Mouse (Mus musculus): Measurements from ENCODE around the gene Rcc2. TPM values are rescaled to one million over a fixed set of nuclear protein-coding genes. Genes with fewer than 3 reads are reported as not detected.

Rcc2 gene
- polyA plus RNA-seq, 1 experiment from 2014 or later: 17.0 TPM

DNA sequence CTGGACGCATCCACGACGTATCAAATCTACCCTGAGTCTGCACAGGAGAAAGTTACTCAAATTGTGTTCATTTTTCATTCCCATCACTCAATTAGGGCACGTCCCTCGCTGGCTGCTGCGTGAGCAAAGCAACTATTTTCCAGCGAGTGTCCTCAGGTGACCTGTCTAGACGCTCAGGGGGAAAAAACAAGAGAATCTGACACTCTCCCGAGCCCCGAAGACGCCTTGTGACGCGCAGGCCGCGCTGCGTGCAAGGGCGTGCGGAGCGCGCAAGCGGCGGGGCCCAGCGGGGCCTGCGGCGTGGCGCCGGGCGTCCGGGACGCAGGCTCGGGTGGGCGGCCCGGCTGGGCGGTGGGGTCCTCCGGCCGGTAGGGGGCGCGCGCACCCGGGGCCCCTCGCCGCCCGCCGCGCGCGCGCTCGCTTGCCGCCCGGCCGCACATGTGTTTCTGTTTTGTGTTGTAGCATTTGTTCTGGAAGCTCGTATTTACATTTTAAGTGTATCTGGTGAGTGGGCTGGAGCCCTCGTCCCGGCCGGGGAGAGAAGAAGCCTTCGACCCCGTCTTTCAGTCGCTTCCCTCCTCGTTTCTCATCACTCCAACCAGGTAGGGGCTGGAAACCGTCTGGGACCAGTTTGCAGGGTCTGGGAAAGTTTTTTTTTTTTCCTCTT lies 841 bp downstream of the Rcc2 start:
- ATAC-seq (peak; percentile 82), DNase-seq (ENCODE audit: low spot score) (peak; percentile 86)
- TF ChIP-seq CTCF (IDR thresholded peaks at IDR 0.05) (peak; percentile 23; the same call in 1 of the 2 replicates), EP300 (IDR thresholded peaks at IDR 0.05) (no peak)
- H3K27me3 ChIP-seq (replicated peaks; ENCODE audit: insufficient read depth, low read length): no peaks in the 10 kb centered on the region
- under 1% methylated on average over 55 of the region's 61 CpGs for WGBS
- no peaks in the 10 kb centered on the region for H3K36me3 ChIP-seq (ENCODE audit: insufficient read depth, low read length)
- no peaks in the 10 kb centered on the region for H3K9me3 ChIP-seq (ENCODE audit: low read length)
- peak overlapping the region; percentile 79; the same call in 1 of the 2 replicates for H3K9ac ChIP-seq (replicated peaks; ENCODE audit: low read depth)
- peak overlapping the region; percentile 87 for H3K27ac ChIP-seq (ENCODE audit: low read length)
- peak overlapping the region; percentile 79 for H3K4me2 ChIP-seq (replicated peaks; ENCODE audit: low read depth, low read length)
- 0 out of 2 replicates have a peak, but pooled peaks cover 5% of the 10 kb centered on the region for H3K4me1 ChIP-seq (ENCODE audit: insufficient read depth, low read depth, low read length)
- peak overlapping the region; percentile 85 for H3K4me3 ChIP-seq (ENCODE audit: low read depth, low read length)

DNA sequence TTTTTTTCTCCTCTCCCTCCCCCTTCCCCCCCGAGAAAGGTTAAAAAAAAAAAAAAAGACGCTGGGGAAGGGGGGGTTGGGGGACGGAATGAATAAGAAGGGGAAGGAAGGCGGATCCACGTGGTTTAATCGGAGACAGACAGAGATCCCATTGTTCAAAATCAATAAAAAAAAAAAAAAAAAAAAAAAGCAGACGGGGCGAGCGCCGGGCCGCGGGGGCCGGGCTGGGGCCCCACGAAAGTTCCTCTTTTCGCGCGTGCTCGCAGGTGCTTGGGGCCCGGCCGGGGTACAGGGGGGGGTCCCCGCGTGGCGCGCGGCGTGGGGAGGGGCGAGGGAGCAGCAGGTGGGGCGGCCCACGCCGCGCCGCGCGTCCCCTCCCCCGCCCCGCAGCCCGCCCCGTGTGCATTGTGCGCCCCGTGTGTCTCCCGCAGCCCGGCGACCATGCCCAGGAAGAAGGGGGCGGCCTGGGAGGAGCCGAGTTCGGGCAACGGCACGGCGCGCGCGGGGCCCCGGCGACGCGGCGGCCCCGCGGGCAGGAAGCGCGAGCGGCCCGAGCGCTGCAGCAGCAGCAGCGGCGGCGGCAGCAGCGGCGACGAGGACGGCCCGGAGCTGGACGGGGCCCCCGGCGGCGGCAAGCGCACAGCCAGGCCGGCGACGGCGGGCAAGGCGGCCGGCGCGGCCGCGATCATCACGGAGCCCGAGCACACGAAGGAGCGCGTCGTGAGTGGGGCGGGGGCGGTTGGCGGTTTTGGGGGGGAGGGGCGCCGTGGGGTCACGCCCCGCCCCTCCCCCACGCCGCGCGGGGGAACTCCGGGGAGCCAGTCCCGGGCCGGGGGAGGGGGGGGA lies 1.6 kb downstream of the Rcc2 start:
- H3K4me2 ChIP-seq (replicated peaks; ENCODE audit: low read depth, low read length): peak overlapping the region; percentile 79
- H3K27ac ChIP-seq (ENCODE audit: low read length): peak overlapping the region; percentile 87
- peak overlapping the region; percentile 79 for H3K9ac ChIP-seq (replicated peaks; ENCODE audit: low read depth)
- H3K4me3 ChIP-seq (ENCODE audit: low read depth, low read length): peak overlapping the region; percentile 85
- DNase-seq (ENCODE audit: low spot score) (no peak), ATAC-seq (peak; percentile 9)
- no peaks in the 10 kb centered on the region for H3K9me3 ChIP-seq (ENCODE audit: low read length)
- TF ChIP-seq CTCF (IDR thresholded peaks at IDR 0.05): no peak
- TF ChIP-seq EP300 (IDR thresholded peaks at IDR 0.05): no peak
- H3K27me3 ChIP-seq (replicated peaks; ENCODE audit: insufficient read depth, low read length): no peaks in the 10 kb centered on the region
- 0 out of 2 replicates have a peak, but pooled peaks cover 5% of the 10 kb centered on the region for H3K4me1 ChIP-seq (ENCODE audit: insufficient read depth, low read depth, low read length)
- no peaks in the 10 kb centered on the region for H3K36me3 ChIP-seq (ENCODE audit: insufficient read depth, low read length)
- 0% methylated on average over 35 of the region's 107 CpGs for WGBS

DNA sequence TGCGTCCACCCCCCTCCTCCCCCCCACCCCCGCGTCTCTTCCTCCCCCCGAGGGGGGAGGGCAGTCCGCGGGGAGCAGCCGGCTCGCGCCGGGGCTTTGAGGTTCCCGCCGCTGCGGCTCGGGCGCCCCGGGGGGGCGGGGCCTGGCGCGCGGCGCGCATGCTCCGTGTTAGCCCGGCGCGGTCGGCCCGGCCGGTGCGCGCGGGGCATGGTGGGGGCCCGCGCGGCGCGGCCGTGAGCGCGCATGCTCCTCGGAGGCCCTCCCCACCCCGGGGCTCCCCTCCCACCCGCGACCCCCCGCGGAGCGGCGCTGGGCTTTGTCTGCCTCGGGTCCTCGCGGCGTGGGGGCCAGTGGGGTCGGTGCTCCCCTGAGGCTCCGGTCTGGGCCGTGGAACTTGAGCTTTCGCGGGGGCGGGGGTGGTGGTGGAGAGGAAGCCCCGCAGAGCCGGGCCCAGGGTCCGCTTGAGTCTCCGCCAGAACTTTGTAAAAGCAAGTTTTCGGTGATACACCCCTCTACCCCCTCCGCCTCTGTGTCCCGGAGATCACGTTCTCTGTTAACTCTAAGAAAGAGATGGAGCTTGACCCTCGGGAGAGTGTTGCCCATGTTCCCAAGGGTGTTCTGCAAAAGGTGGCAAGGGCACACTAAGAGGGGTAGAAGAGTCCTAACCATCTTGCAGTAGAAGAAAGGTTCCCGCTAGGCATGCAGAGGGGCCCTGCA lies 2.4 kb downstream of the Rcc2 start:
- peak; percentile 83 for ATAC-seq
- Histone ChIP-seq H3K9ac (replicated peaks; ENCODE audit: low read depth) (peak overlapping the region; percentile 79), H3K4me3 (ENCODE audit: low read depth, low read length) (peak overlapping the region; percentile 85), H3K4me1 (ENCODE audit: insufficient read depth, low read depth, low read length) (0 out of 2 replicates have a peak, but pooled peaks cover 9% of the 10 kb centered on the region), H3K27ac (ENCODE audit: low read length) (peak overlapping the region; percentile 87), H3K9me3 (ENCODE audit: low read length) (no peaks in the 10 kb centered on the region), H3K4me2 (replicated peaks; ENCODE audit: low read depth, low read length) (peak overlapping the region; percentile 79), H3K27me3 (replicated peaks; ENCODE audit: insufficient read depth, low read length) (no peaks in the 10 kb centered on the region), H3K36me3 (ENCODE audit: insufficient read depth, low read length) (no peaks in the 10 kb centered on the region)
- DNase-seq (ENCODE audit: low spot score): peak; percentile 86
- under 1% methylated on average over 14 of the region's 68 CpGs for WGBS
- TF ChIP-seq CTCF (IDR thresholded peaks at IDR 0.05): no peak
- no peak for TF ChIP-seq EP300 (IDR thresholded peaks at IDR 0.05)

DNA sequence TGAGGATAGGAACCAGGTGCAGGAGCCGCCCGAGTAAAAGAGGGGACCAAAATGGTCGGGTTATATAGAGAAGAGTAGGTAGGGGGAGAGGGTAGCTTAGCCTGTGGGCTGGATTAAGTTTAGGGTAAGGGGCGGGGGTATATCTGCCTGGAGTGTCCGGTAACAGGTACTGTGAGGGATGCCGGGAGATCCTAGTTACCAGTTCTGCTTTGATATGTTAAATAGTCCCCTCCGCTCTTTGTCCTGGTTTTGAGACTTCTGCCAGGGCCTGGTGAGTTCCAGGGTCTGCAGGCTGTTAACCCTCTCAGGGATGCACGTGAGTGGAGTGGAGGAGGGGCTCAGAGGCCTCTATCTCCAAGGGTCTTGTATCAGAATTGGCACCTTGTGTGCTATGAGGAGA lies 3.3 kb downstream of the Rcc2 start:
- H3K4me2 ChIP-seq (replicated peaks; ENCODE audit: low read depth, low read length): peak overlapping the region; percentile 79; the same call in 1 of the 2 replicates
- no peaks in the 10 kb centered on the region for H3K36me3 ChIP-seq (ENCODE audit: insufficient read depth, low read length)
- H3K9me3 ChIP-seq (ENCODE audit: low read length): no peaks in the 10 kb centered on the region
- 24% methylated on average over 8 of the region's 8 CpGs for WGBS
- TF ChIP-seq CTCF (IDR thresholded peaks at IDR 0.05) (no peak), EP300 (IDR thresholded peaks at IDR 0.05) (no peak)
- no peak overlapping the region for H3K27ac ChIP-seq (ENCODE audit: low read length)
- H3K9ac ChIP-seq (replicated peaks; ENCODE audit: low read depth): no peak overlapping the region
- peaks cover 10% of the 10 kb centered on the region; the same call in 1 of the 2 replicates for H3K4me1 ChIP-seq (ENCODE audit: insufficient read depth, low read depth, low read length)
- H3K27me3 ChIP-seq (replicated peaks; ENCODE audit: insufficient read depth, low read length): no peaks in the 10 kb centered on the region
- H3K4me3 ChIP-seq (ENCODE audit: low read depth, low read length): no peak overlapping the region; the same call in 1 of the 2 replicates
- ATAC-seq (no peak), DNase-seq (ENCODE audit: low spot score) (no peak)

DNA sequence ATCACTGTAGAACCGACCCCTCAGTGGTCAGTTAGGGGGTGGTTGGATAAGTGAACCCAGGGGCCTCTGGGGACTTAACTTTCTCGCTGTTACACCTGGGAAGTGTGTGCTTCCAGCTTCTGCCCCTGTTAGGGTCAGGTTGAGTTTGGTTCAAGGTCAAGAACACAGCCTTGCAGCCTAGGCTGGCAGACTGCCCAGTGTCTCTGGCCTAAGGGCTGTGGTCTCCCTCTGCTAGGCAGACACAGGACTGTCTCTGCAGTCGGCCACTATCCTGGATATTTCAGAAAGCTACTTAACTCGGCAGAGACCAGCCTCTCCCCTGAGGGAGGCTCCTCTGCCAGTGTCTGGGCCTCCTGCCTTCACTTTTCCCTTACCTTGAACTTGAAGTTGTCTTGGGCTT lies 3.8 kb downstream of the Rcc2 start:
- no peak for TF ChIP-seq CTCF (IDR thresholded peaks at IDR 0.05)
- TF ChIP-seq EP300 (IDR thresholded peaks at IDR 0.05): no peak
- Histone ChIP-seq H3K4me2 (replicated peaks; ENCODE audit: low read depth, low read length) (no peak overlapping the region), H3K27ac (ENCODE audit: low read length) (no peak overlapping the region), H3K27me3 (replicated peaks; ENCODE audit: insufficient read depth, low read length) (no peaks in the 10 kb centered on the region), H3K36me3 (ENCODE audit: insufficient read depth, low read length) (no peaks in the 10 kb centered on the region), H3K9ac (replicated peaks; ENCODE audit: low read depth) (no peak overlapping the region), H3K9me3 (ENCODE audit: low read length) (no peaks in the 10 kb centered on the region), H3K4me1 (ENCODE audit: insufficient read depth, low read depth, low read length) (peaks cover 12% of the 10 kb centered on the region; the same call in 1 of the 2 replicates), H3K4me3 (ENCODE audit: low read depth, low read length) (no peak overlapping the region)
- no peak for DNase-seq (ENCODE audit: low spot score)
- ATAC-seq: no peak
- WGBS: 36% methylated on average over 4 of the region's 4 CpGs
